Mouse (Mus musculus): ENCODE measurements around the gene Abcc5.

- TF ChIP-seq POLR2A (IDR thresholded peaks at IDR 0.05; ENCODE audit: low read depth, low read length) (no peak), CTCF (IDR thresholded peaks at IDR 0.05; ENCODE audit: borderline replicate concordance, insufficient read depth, low read length) (no peak)
Measured at GRCm38 (mm10) chr16:20464725-20465124, 38.5 kb upstream of the Abcc5 start.
